ENCODE assay signal across 10 mouse cellular contexts in the genomic region with DNA sequence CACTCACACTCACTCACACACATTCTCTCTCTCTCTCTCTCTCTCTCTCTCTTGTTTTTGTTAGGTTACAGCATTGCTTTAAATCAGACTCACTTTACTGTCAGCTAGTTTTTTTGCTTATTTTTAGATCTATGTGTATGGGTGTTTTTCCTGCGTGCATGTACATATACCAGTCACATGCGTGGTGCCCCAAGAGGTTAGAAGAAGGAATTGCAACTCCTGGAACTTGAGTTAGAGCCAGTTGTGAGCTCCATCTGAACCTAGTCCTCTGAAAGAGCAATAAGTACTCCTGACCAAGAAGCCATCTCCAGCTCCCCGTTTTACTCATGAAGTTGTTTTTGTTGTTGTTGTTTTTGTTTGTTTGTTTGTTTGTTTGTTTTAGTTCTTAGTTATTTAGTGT. TPM values are rescaled to one million over a fixed set of nuclear protein-coding genes. Genes with fewer than 3 reads are reported as not detected.
DNase-seq lines count a peak whose midpoint lies in the region; TF ChIP-seq lines count a peak whose summit lies in the region.
"Had no signal": no experiment of that assay in that cellular context is flagged by ENCODE, and none has a peak within 500 bp of the region (broad histone marks: within the 10 kb centered on the region; RNA-seq: fewer than 3 reads in every experiment).

No protein-coding gene starts in this region.

- intact Hi-C loops in heart, postnatal 25 days (cut with DNase I) = no loop called here

- H3K27ac ChIP-seq in layer of hippocampus, adult 2 months = no peak overlapping the region
- H3K27ac ChIP-seq: heart, embryonic 13.5 days; midbrain, embryonic 12.5 days had no signal

- H3K4me3 ChIP-seq in layer of hippocampus, adult 2 months = no peak overlapping the region
- H3K4me3 ChIP-seq: heart, embryonic 13.5 days; midbrain, embryonic 12.5 days had no signal

- TF ChIP-seq CTCF in layer of hippocampus, adult 2 months (conservative IDR thresholded peaks at IDR 0.05) = peak; percentile 77

- DNase-seq in adrenal gland, postnatal 14 days = peak; percentile 41
- DNase-seq in adrenal gland, postnatal 25 days = no peak
- no peak for DNase-seq in layer of hippocampus, adult 2 months (ENCODE audit: low spot score in 2 of 2)
- no peak for DNase-seq in layer of hippocampus, adult 11-12 months (ENCODE audit: low spot score)
- peak; percentile 36 for DNase-seq in WW6 (ENCODE audit: low read depth, low spot score)
- peak; percentile 58 for DNase-seq in lung, postnatal 25 days (ENCODE audit: low spot score)
- DNase-seq in right cerebral cortex, postnatal 4 days = no peak
- no peak for DNase-seq in heart, postnatal 25 days (ENCODE audit: low spot score)

RNA-seq across cellular contexts. Expression of gene Agrp, which starts 24.0 kb away (rescaled TPM):
- total RNA-seq in adrenal gland, postnatal 14 days (2021) = 0.93 and 1.0 TPM in 2 replicates
- total RNA-seq in adrenal gland, postnatal 25 days (2021) = 1.2 TPM in 1 of 2 replicates, not detected in the other
- not detected for total RNA-seq in layer of hippocampus, adult 2 months (2021)
- total RNA-seq in heart, postnatal 25 days (2021) = not detected

RNA-seq across cellular contexts. Expression of gene Ctcf, which starts 24.8 kb away (rescaled TPM):
- 58.4 and 70.4 TPM in 2 replicates for total RNA-seq in adrenal gland, postnatal 14 days (2021)
- total RNA-seq in adrenal gland, postnatal 25 days (2021) = 61.5 and 74.2 TPM in 2 replicates
- total RNA-seq in layer of hippocampus, adult 2 months (2021) = 10 to 100 TPM; 70.4 to 82.6 TPM
- 10 to 100 TPM; 36.4 to 43.6 TPM for total RNA-seq in heart, postnatal 25 days (2021)

RNA-seq across cellular contexts. Expression of gene Carmil2, which starts 24.9 kb away (rescaled TPM):
- total RNA-seq in adrenal gland, postnatal 14 days (2021) = 3.1 and 8.1 TPM in 2 replicates
- total RNA-seq in adrenal gland, postnatal 25 days (2021) = 1.4 and 2.4 TPM in 2 replicates
- total RNA-seq in layer of hippocampus, adult 2 months (2021) = 10 to 100 TPM; 71.1 to 76.9 TPM
- under 1 TPM; 0.18 to 0.20 TPM for total RNA-seq in heart, postnatal 25 days (2021)

RNA-seq across cellular contexts. Expression of gene Acd, which starts 39.7 kb away (rescaled TPM):
- total RNA-seq in adrenal gland, postnatal 14 days (2021) = 23.3 and 23.8 TPM in 2 replicates
- total RNA-seq in adrenal gland, postnatal 25 days (2021) = 20.9 and 26.3 TPM in 2 replicates
- total RNA-seq in layer of hippocampus, adult 2 months (2021) = 10 to 100 TPM; 41.1 to 41.5 TPM
- 10 to 100 TPM; 11.1 to 13.7 TPM for total RNA-seq in heart, postnatal 25 days (2021)

RNA-seq across cellular contexts. Expression of gene Pard6a, which starts 39.8 kb away (rescaled TPM):
- total RNA-seq in adrenal gland, postnatal 14 days (2021) = 10.6 and 11.0 TPM in 2 replicates
- total RNA-seq in adrenal gland, postnatal 25 days (2021) = 10.1 and 10.4 TPM in 2 replicates
- total RNA-seq in layer of hippocampus, adult 2 months (2021) = 10 to 100 TPM; 32.7 to 35.4 TPM
- 1 to 10 TPM; 8.4 to 9.1 TPM for total RNA-seq in heart, postnatal 25 days (2021)

Comparison
In these comparisons a context has a peak if more than half of its experiments do, and no peak if none do; other contexts are left out.
1. DNase-seq: peak in adrenal gland, postnatal 14 days (single experiment), WW6 (single experiment) and lung, postnatal 25 days (single experiment); none in adrenal gland, postnatal 25 days (single experiment), layer of hippocampus, adult 2 months (0 of 2), layer of hippocampus, adult 11-12 months (single experiment), right cerebral cortex, postnatal 4 days (single experiment) and heart, postnatal 25 days (single experiment).